In the genomic region with DNA sequence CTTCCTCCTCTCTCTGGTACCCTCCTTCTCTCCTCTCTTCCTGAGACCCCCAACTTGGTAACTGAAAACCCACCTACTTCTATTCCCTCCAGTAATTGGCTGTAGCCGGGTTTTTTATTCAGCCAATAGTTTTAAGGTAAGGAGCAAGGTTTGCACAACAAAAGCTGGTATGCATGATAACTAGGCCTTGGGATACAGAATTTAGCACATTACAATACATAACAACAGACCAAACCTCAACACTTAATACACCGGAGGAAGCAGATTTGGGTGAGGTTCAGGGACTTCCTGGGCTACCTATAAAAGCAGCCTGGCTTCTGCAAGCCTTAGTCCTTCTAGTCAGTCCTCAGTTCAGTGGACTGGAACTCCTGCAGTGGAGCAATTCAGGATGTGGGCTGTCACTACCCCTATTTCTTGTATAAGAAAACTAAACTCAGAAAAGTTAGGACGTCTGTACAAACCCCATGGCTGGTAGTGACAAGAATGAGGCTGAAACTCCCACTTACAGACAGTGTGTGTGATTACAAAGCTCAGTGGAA, we compare ENCODE assay signal across 22 mouse cellular contexts. TPM values are rescaled to one million over a fixed set of nuclear protein-coding genes. Genes with fewer than 3 reads are reported as not detected.
DNase-seq lines count a peak whose midpoint lies in the region; ATAC-seq and TF ChIP-seq lines count a peak whose summit lies in the region.
"Had no signal": no experiment of that assay in that cellular context is flagged by ENCODE, and none has a peak within 500 bp of the region (broad histone marks: within the 10 kb centered on the region; RNA-seq: fewer than 3 reads in every experiment).

No protein-coding gene starts in this region.

- WGBS in spleen, adult 2 months = 36% methylated on average over 3 of the region's 3 CpGs

- TF ChIP-seq CTCF in spleen, adult 2 months (IDR thresholded peaks at IDR 0.05; ENCODE audit: extremely low read depth, insufficient read depth, insufficient read length, insufficient replicate concordance) = no peak

- H3K27me3 ChIP-seq in spleen, adult 2 months (ENCODE audit: control insufficient read depth, insufficient read depth, low read length) = no peaks in the 10 kb centered on the region
- H3K27me3 ChIP-seq in splenic B cell, adult 2 months (ENCODE audit: control insufficient read depth, insufficient read depth, low read length, poor library complexity, severe bottlenecking) = no peaks in the 10 kb centered on the region
- H3K27me3 ChIP-seq: forebrain, embryonic 13.5 days; heart, embryonic 13.5 days; hindbrain, embryonic 12.5 days had no signal

- 0 out of 2 replicates have a peak, but pooled peaks have one; percentile 11 for ATAC-seq in common myeloid progenitor, adult 5-6 weeks (replicated peaks; ENCODE audit: low read depth, poor library complexity, severe bottlenecking)
- ATAC-seq in megakaryocyte, adult 5-6 weeks (ENCODE audit: poor library complexity, severe bottlenecking) = no peak
- ATAC-seq: forebrain, embryonic 13.5 days; forebrain, postnatal 0 days; hindbrain, embryonic 16.5 days; inflammation-experienced regulatory T-cells, adult 6 months had no signal

- intact Hi-C loops in heart, postnatal 14 days (cut with DNase I) = no loop called here

- peak in 1 of 2 experiments; percentile 65 for DNase-seq in spleen, adult 2 months (ENCODE audit: low read depth in 1 of 2, low spot score in 2 of 2)
- DNase-seq in spleen, adult 12 weeks (ENCODE audit: low spot score) = no peak
- peak; percentile 84 for DNase-seq in ES-CJ7 (ENCODE audit: low read depth, low spot score)
- DNase-seq in splenic B cell, adult 2 months (ENCODE audit: low read depth, low spot score) = peak; percentile 74
- DNase-seq in heart, postnatal 14 days = no peak
- DNase-seq: adrenal gland, postnatal 10 days; cerebellum, adult 11-12 months; cerebellum, adult 9-10 months; cerebellum, postnatal 25 days; forebrain, postnatal 0 days; gastrocnemius, adult 2 months; gastrocnemius, postnatal 25 days; heart, adult 11 months; heart, postnatal 4 days had no signal

- peaks cover 5% of the 10 kb centered on the region for H3K4me1 ChIP-seq in spleen, adult 2 months (ENCODE audit: control insufficient read depth, insufficient read depth, insufficient read length)

- no peak overlapping the region for H3K4me3 ChIP-seq in spleen, adult 2 months (ENCODE audit: extremely low read depth, insufficient read depth, insufficient read length)
- H3K4me3 ChIP-seq: embryonic facial prominence, embryonic 10.5 days; forebrain, embryonic 13.5 days; gastrocnemius, adult 2 months; heart, embryonic 13.5 days; hindbrain, embryonic 12.5 days had no signal

- TF ChIP-seq POLR2A in spleen, adult 2 months (IDR thresholded peaks at IDR 0.05; ENCODE audit: low read depth, low read length) = no peak

- H3K36me3 ChIP-seq in spleen, adult 2 months (ENCODE audit: control insufficient read depth, insufficient read depth, low read length) = no peaks in the 10 kb centered on the region
- no peaks in the 10 kb centered on the region for H3K36me3 ChIP-seq in splenic B cell, adult 2 months (ENCODE audit: control insufficient read depth, insufficient read depth, low read length, poor library complexity, severe bottlenecking)
- H3K36me3 ChIP-seq: embryonic facial prominence, embryonic 10.5 days; heart, embryonic 13.5 days; hindbrain, embryonic 12.5 days had no signal

- H3K27ac ChIP-seq in spleen, adult 2 months (ENCODE audit: insufficient read depth, low read length) = peak overlapping the region; percentile 67
- H3K27ac ChIP-seq: embryonic facial prominence, embryonic 10.5 days; forebrain, embryonic 13.5 days; gastrocnemius, adult 2 months; heart, embryonic 13.5 days; hindbrain, embryonic 12.5 days had no signal

RNA-seq across cellular contexts. Expression of a gene that starts 38.8 kb away (rescaled TPM):
- 55.7 and 92.3 TPM in 2 replicates for polyA plus RNA-seq in spleen, adult 2 months (2012; rRNA removed)
- total RNA-seq in common myeloid progenitor, adult 5-6 weeks (2017) = 43.5 and 51.0 TPM in 2 replicates
- total RNA-seq in megakaryocyte, adult 5-6 weeks (2015) = 14.5 and 19.5 TPM in 2 replicates
- 11.3 and 13.3 TPM in 2 replicates for total RNA-seq in megakaryocyte, adult 5-6 weeks (2017)
- total RNA-seq in heart, postnatal 14 days (2021) = 10 to 100 TPM; 68.1 to 74.9 TPM

Comparison
In these comparisons a context has a peak if more than half of its experiments do, and no peak if none do; other contexts are left out.
1. DNase-seq: peak in ES-CJ7 (single experiment) and splenic B cell, adult 2 months (single experiment); none in spleen, adult 12 weeks (single experiment) and heart, postnatal 14 days (0 of 2).